Mouse (Mus musculus): ENCODE measurements at regions not wholly inside any gene's neighbourhood (a gene's known extent, or its start where the extent isn't known, plus 50 kb on each side); places are given as distances from the start of the nearest gene placed in this dataset.

- peak; percentile 31 for DNase-seq (ENCODE audit: low spot score)
These were observed 223.3 kb upstream of the Impg1 start for GRCm38 (mm10) chr9:80688481-80689086.

- DNase-seq (ENCODE audit: low spot score): no peak
These were observed 217.9 kb upstream of the Impg1 start for GRCm38 (mm10) chr9:80683030-80683692.

- no peak for DNase-seq (ENCODE audit: low spot score)
These were observed 216.4 kb upstream of the Impg1 start for GRCm38 (mm10) chr9:80681709-80682108.

GRCm38 (mm10) chr9:80671483-80671882 lies 206.2 kb upstream of the Impg1 start:
- DNase-seq (ENCODE audit: low spot score): no peak

- DNase-seq (ENCODE audit: low spot score): no peak
These were observed 203.4 kb upstream of the Impg1 start for GRCm38 (mm10) chr9:80668575-80669248.

- no peak for DNase-seq (ENCODE audit: low spot score)
These were observed 193.5 kb upstream of the Impg1 start for GRCm38 (mm10) chr9:80658755-80659154.

- DNase-seq (ENCODE audit: low spot score): no peak
These were observed 149.8 kb upstream of the Impg1 start for GRCm38 (mm10) chr9:80615114-80615513.

- no peak for DNase-seq (ENCODE audit: low spot score)
These were observed 134.7 kb upstream of the Impg1 start for GRCm38 (mm10) chr9:80600019-80600418.

- no peak for DNase-seq (ENCODE audit: low spot score)
These were observed 100.2 kb upstream of the Impg1 start for GRCm38 (mm10) chr9:80565388-80566024.

GRCm38 (mm10) chr9:80563655-80564054 lies 98.4 kb upstream of the Impg1 start:
- no peak for DNase-seq (ENCODE audit: low spot score)

- no peak for DNase-seq (ENCODE audit: low spot score)
These were observed 90.3 kb upstream of the Impg1 start for GRCm38 (mm10) chr9:80555531-80556067.

All from urinary bladder, postnatal 25 days (tissue).